Mouse (Mus musculus) heart, embryonic 14.5 days (tissue): ENCODE results near the gene Rbmxl1. TPM values are rescaled to one million over a fixed set of nuclear protein-coding genes. Genes with fewer than 3 reads are reported as not detected.
"Not testable (repeated sequence)": the region's sequence is repeated elsewhere in the genome, so short reads cannot be mapped to it uniquely, and the experiment has no call there.

ENCODE experiments used
- ATAC-seq: fragments of 200-750 bp; cut with Nextera tagmentation; 2 replicates; pipeline ENCODE4 v1.8.0; 2017; ENCODE audit warnings: low read depth, moderate TSS enrichment; ENCODE audit not compliant: insufficient number of reproducible peaks, insufficient read depth, low FRiP score
- H3K27ac ChIP-seq, 2 experiments: fragments of 200-500 bp in 1 of 2; fragments of 300-500 bp in 1 of 2; sonication (generic) in 1 of 2; replicated peaks in 1 of 2; 2 replicates each; pipeline ENCODE4 v1.5.1; 2012 to 2014; ENCODE audit warnings: low read depth in 2 of 2, low read length in 2 of 2, control low read depth in 1 of 2, mild to moderate bottlenecking in 1 of 2, mixed read lengths in 1 of 2; ENCODE audit not compliant: control insufficient read depth in 1 of 2, insufficient read depth in 1 of 2
- H3K27me3 ChIP-seq: fragments of 300-500 bp; sonication (generic); 2 replicates; pipeline ENCODE4 v1.6.1; 2014; ENCODE audit warnings: mild to moderate bottlenecking, low read length, control low read depth; ENCODE audit not compliant: control insufficient read depth, insufficient read depth
- H3K36me3 ChIP-seq: fragments of 300-500 bp; sonication (generic); 2 replicates; pipeline ENCODE4 v1.6.1; 2014; ENCODE audit warnings: mild to moderate bottlenecking, control low read depth, low read length, mixed read lengths; ENCODE audit not compliant: control insufficient read depth, insufficient read depth
- H3K4me1 ChIP-seq, 2 experiments: fragments of 200-500 bp in 1 of 2; fragments of 300-500 bp in 1 of 2; sonication (generic) in 1 of 2; 2 replicates each; pipeline ENCODE4 v1.6.1; 2012 to 2014; ENCODE audit warnings: low read length in 2 of 2, control low read depth in 1 of 2, mixed read lengths in 1 of 2; ENCODE audit not compliant: control insufficient read depth in 2 of 2, insufficient read depth in 2 of 2
- H3K4me2 ChIP-seq: fragments of 300-500 bp; sonication (generic); 2 replicates; pipeline ENCODE4 v1.6.1; 2014; ENCODE audit warnings: mild to moderate bottlenecking, low read length
- H3K4me3 ChIP-seq, 2 experiments: fragments of 200-500 bp in 1 of 2; fragments of 300-500 bp in 1 of 2; sonication (generic) in 1 of 2; 2 replicates each; pipeline ENCODE4 v1.5.1; 2012 to 2014; ENCODE audit warnings: low read length in 2 of 2, mild to moderate bottlenecking in 2 of 2, control low read depth in 1 of 2, low read depth in 1 of 2, moderate library complexity in 1 of 2; ENCODE audit not compliant: control insufficient read depth in 1 of 2, insufficient read depth in 1 of 2
- H3K9ac ChIP-seq: fragments of 300-500 bp; sonication (generic); 2 replicates; pipeline ENCODE4 v1.6.1; 2014; ENCODE audit warnings: mild to moderate bottlenecking, low read length
- H3K9me3 ChIP-seq: fragments of 300-500 bp; sonication (generic); 2 replicates; pipeline ENCODE4 v1.6.1; 2016; ENCODE audit warnings: low read length, control low read depth; ENCODE audit not compliant: control insufficient read depth
- WGBS: fragments of 180-500 bp; shearing (Covaris S2); extraction: QIAGEN DNeasy Blood & Tissue Kit; methylation state at CpG from one replicate; pipeline ENCODE4 v1.1.7; 2014; 5-methylcytosine and 5-hydroxymethylcytosine counted together
- polyA plus RNA-seq: library from polyadenylated mRNA; unstranded; fragments of >200 nt; fragmentation: Nextera tagmentation; extraction: Ambion mirVana; gene quantifications from 2 replicates; pipeline ENCODE4 v1.2.1, GENCODE M21; 2014

Gene Rbmxl1
- polyA plus RNA-seq, 1 experiment from 2014 or later, result 131 TPM

DNA sequence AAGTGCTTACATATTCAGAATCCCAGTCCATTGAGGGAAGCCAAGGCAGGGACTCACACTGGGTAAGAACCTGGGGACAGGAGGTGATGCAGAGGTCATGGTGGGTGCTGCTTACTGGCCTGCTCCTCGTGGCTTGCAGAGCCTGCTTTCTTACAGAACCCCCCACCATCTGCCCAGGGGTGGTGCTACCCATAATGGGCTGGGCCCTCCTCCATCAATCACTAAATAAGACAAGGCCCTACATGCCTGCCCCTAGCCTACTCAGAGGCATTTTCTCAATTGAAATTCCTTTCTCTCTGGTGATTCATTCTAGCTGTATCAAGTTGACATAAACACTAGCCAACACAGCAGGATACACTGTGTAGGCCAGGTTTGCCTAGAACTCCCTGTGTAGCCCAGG lies 34.9 kb upstream of the Rbmxl1 start:
- 27% methylated on average over 1 of the region's 1 CpGs for WGBS
- H3K27me3 ChIP-seq, result no peaks in the 10 kb centered on the region
- no peak for ATAC-seq
- peaks cover 0 to 6% of the 10 kb centered on the region in 2 experiments; a peak in 3 of 4 replicates for H3K4me1 ChIP-seq
- H3K27ac ChIP-seq, result no peak overlapping the region
- no peak overlapping the region for H3K4me3 ChIP-seq
- no peak overlapping the region for H3K4me2 ChIP-seq
- H3K9ac ChIP-seq, result no peak overlapping the region
- H3K36me3 ChIP-seq, result peaks cover 18% of the 10 kb centered on the region
- no peaks in the 10 kb centered on the region for H3K9me3 ChIP-seq

DNA sequence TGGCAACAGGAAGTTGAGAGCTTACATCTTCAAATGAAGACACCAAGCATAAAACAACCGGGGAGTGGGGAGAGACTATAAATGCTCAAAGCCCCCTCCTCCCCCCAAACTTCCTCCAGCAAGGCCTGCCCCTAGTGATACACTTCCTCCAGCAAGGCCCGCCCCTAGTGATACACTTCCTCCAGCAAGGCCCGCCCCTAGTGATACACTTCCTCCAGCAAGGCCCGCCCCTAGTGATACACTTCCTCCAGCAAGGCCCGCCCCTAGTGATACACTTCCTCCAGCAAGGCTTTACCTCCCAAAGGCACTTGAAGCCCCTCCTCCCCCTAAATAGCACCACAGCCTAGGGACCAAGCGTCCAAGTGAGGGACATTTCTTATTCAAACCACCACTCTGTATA lies 34.0 kb upstream of the Rbmxl1 start:
- H3K4me1 ChIP-seq, H3K4me2 ChIP-seq, H3K9ac ChIP-seq, H3K9me3 ChIP-seq, H3K4me3 ChIP-seq, ATAC-seq, H3K27ac ChIP-seq, H3K27me3 ChIP-seq: not testable (repeated sequence)
- 90% methylated on average over 3 of the region's 6 CpGs for WGBS
- peaks cover 22% of the 10 kb centered on the region for H3K36me3 ChIP-seq

DNA sequence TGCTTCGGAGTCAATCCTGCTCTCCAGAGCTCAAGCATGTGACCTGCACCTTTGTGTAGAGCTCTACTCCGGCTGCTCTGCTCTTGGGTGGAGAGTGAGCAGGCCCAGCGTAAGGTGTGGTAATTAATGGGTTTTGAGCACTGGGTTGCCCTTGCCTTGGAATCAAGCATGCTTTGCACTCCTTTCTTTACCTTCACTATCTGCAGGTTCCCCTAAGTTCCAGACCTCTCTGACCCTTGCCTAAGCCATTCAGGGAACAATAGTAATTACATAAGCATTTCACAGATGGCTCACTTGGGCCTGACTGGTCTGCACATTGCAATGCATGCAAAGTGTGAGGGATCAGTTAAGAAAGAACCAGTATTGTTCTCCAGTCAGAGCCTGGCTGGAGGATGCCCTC lies 29.1 kb upstream of the Rbmxl1 start:
- H3K27ac ChIP-seq, result no peak overlapping the region
- no peaks in the 10 kb centered on the region for H3K9me3 ChIP-seq
- ATAC-seq, result no peak
- H3K27me3 ChIP-seq, result no peaks in the 10 kb centered on the region
- no peaks in the 10 kb centered on the region for H3K4me1 ChIP-seq
- H3K9ac ChIP-seq, result no peak overlapping the region
- no peak overlapping the region for H3K4me2 ChIP-seq
- WGBS, result 88% methylated on average over 3 of the region's 3 CpGs
- no peak overlapping the region for H3K4me3 ChIP-seq
- H3K36me3 ChIP-seq, result peaks cover 22% of the 10 kb centered on the region

DNA sequence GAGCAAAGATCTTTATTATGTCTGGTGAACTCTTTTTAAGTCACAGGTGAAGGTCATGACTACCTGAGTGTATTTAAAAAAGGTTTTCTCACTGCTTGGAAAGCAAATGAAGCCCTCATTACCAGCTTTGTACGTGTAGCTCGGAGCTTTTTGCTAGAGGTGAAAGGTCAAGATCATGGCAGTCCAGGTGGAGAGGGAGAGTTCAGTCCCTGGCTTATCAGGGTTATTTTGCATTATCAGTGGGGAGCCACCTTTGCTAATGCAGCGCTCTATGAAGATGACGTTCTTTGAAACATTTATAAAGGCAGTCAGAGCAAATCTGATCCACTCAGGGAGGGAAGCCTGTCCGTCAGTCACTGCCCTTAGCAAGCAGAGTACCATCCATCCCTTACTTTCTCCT lies 28.0 kb upstream of the Rbmxl1 start:
- Histone ChIP-seq H3K4me2 (no peak overlapping the region), H3K4me3 (no peak overlapping the region), H3K9ac (no peak overlapping the region), H3K27ac (no peak overlapping the region), H3K36me3 (peaks cover 30% of the 10 kb centered on the region), H3K27me3 (no peaks in the 10 kb centered on the region), H3K4me1 (no peaks in the 10 kb centered on the region), H3K9me3 (no peaks in the 10 kb centered on the region)
- ATAC-seq, result no peak
- whole genome bisulfite sequencing, result 81% methylated on average over 5 of the region's 5 CpGs

DNA sequence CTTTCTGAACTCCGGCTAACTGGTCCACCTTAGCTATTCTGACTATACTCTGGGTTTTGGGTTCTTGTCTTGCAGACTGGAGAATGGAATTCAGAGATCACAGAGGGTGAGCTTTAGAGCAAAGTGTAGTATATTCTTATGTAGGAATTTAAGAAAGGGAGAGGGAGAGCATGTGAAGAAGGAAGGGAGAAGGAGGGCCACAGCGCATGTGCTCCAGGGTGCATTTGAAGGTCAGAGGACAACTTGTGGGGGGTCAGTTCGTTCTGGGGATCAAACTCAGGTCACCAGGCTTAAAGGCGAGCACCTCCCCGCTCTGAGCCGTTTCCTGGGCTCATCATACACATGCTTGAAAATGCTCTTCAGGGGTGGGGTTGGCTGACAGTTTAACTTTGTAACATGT lies 25.3 kb upstream of the Rbmxl1 start:
- Histone ChIP-seq H3K27ac (no peak overlapping the region), H3K36me3 (peaks cover 33% of the 10 kb centered on the region), H3K4me2 (no peak overlapping the region), H3K4me1 (no peaks in the 10 kb centered on the region), H3K9me3 (no peaks in the 10 kb centered on the region), H3K27me3 (no peaks in the 10 kb centered on the region), H3K4me3 (no peak overlapping the region), H3K9ac (no peak overlapping the region)
- ATAC-seq, result no peak
- 85% methylated on average over 6 of the region's 6 CpGs for WGBS

DNA sequence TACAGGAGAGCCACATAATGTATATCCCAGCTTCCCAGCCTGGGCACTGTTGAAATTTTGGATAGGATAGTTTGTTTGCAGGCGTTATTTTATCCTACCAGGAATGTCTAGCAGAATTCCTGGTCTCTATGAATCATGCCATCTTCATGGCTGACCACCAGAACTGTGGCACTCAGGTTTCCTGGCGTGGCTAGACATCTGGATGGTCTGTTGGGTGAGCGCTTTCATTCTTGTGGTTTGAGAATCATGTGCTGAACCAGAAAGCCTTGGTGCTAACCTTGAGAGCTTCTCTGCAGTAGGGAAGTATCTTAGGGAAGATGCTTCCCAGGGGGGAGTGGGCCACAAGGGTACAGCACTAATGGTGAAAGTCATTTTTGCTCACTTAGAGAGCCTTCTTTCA lies 6.4 kb upstream of the Rbmxl1 start:
- WGBS, result 84% methylated on average over 3 of the region's 3 CpGs

DNA sequence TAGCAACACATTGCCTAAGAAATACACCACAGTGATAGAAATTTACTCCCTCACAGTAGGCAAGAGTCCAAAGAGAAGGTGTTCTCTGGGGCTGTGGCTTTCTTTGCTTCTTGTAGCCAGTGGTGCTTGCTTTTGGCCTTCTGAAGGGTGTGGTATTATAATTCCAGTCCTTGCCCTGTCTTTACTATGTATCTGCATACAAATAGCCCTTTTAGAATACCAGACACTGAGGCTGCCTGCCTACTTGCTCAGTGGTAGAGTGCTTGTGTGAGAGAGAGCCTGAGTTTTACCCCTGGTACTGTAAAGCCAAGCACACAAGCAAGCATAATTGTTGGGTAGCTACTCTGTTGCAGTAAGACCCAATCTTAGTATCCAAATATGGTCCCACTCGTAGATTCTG lies 6.0 kb upstream of the Rbmxl1 start:
- H3K4me3 ChIP-seq, result no peak overlapping the region
- no peaks in the 10 kb centered on the region for H3K9me3 ChIP-seq
- H3K4me1 ChIP-seq, result peaks cover 4 to 9% of the 10 kb centered on the region in 2 experiments; a peak in 2 of 4 replicates
- no peak for ATAC-seq
- H3K27ac ChIP-seq, result no peak overlapping the region
- H3K4me2 ChIP-seq, result no peak overlapping the region
- peaks cover 29% of the 10 kb centered on the region for H3K36me3 ChIP-seq
- H3K27me3 ChIP-seq, result no peaks in the 10 kb centered on the region
- WGBS, result 83% methylated on average over 1 of the region's 1 CpGs
- no peak overlapping the region for H3K9ac ChIP-seq

More for the DNA sequence above, 6.4 kb upstream of the Rbmxl1 start:
- Histone ChIP-seq H3K4me3 (no peak overlapping the region), H3K27ac (no peak overlapping the region), H3K4me2 (no peak overlapping the region), H3K9me3 (no peaks in the 10 kb centered on the region), H3K36me3 (peaks cover 29% of the 10 kb centered on the region), H3K27me3 (no peaks in the 10 kb centered on the region), H3K4me1 (peaks cover 4 to 9% of the 10 kb centered on the region in 2 experiments; a peak in 2 of 4 replicates), H3K9ac (no peak overlapping the region)
- ATAC-seq, result no peak

DNA sequence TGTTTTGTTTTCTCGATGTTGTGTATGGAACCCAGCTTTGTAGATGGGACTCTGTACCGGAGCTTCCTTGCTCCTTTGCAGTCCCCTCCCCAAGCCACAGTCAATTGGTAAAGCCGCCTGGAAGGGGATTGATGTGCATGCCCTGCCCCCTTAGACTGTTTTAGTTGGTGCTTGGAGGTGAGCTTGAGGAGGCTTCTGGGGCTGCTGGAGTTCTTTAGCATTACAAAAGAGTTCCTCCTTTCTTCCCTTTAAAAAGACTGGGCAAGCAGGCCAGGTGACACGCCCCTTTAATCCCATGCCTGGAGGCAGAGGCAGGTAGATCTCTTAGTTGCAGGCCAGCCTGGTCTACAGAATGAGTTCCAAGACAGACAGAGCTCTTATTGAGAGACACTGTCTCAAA lies 4.4 kb upstream of the Rbmxl1 start:
- H3K27me3 ChIP-seq, result no peaks in the 10 kb centered on the region
- H3K9ac ChIP-seq, result no peak overlapping the region
- H3K36me3 ChIP-seq, result peaks cover 29% of the 10 kb centered on the region
- H3K4me1 ChIP-seq, result peaks cover 4 to 9% of the 10 kb centered on the region in 2 experiments; a peak in 2 of 4 replicates
- H3K9me3 ChIP-seq, result no peaks in the 10 kb centered on the region
- WGBS, result 88% methylated on average over 4 of the region's 4 CpGs
- ATAC-seq, result no peak
- no peak overlapping the region for H3K4me2 ChIP-seq
- H3K27ac ChIP-seq, result no peak overlapping the region
- H3K4me3 ChIP-seq, result no peak overlapping the region
